Mouse (Mus musculus): ENCODE data around the gene Gm28047. TPM values are rescaled to one million over a fixed set of nuclear protein-coding genes. Genes with fewer than 3 reads are reported as not detected.

The Gm28047 gene
- polyA plus RNA-seq, 1 experiment = 7.3 TPM

DNA sequence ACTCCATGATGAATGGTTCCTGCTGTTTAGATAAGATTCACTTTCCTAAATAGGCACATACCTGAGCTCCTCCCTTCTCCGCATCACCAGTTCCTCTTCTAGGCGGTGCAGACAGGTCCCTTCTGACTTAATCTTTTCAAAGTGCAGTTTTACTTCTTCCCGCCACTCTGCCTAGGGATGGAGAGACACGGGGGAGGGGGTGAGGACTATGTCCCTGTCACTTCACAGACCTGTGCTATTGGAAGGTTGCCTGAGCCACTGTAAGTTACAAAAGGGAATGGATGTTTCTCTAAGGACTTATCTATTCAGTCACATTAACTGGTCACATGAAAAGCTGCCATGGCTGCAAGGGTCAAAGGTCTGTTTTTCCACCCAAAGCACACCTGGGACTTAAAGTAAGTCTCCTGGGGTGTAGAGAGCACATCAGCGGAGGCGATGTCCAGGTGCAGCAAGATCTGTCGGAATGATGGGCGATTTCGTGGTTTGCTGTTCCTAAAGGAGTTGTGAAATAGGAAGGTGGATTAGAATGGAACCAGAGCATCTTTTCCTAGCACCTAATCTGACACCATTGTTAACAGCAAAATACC lies 122.5 kb downstream of the Gm28047 start:
- WGBS = 77% methylated on average over 9 of the region's 9 CpGs
- Histone ChIP-seq H3K4me3 (replicated peaks; ENCODE audit: control insufficient read depth, low read depth, low read length) (no peak overlapping the region), H3K27ac (ENCODE audit: control insufficient read depth, insufficient read depth, low read depth, low read length, poor library complexity) (no peak overlapping the region), H3K4me1 (ENCODE audit: control insufficient read depth, insufficient read depth, low read length) (no peaks in the 10 kb centered on the region)
- TF ChIP-seq CTCF (IDR thresholded peaks at IDR 0.05; ENCODE audit: control insufficient read depth, insufficient read depth, low read length) = no peak
- no peak for TF ChIP-seq POLR2A (IDR thresholded peaks at IDR 0.05; ENCODE audit: borderline replicate concordance, control insufficient read depth, low read depth, low read length)

DNA sequence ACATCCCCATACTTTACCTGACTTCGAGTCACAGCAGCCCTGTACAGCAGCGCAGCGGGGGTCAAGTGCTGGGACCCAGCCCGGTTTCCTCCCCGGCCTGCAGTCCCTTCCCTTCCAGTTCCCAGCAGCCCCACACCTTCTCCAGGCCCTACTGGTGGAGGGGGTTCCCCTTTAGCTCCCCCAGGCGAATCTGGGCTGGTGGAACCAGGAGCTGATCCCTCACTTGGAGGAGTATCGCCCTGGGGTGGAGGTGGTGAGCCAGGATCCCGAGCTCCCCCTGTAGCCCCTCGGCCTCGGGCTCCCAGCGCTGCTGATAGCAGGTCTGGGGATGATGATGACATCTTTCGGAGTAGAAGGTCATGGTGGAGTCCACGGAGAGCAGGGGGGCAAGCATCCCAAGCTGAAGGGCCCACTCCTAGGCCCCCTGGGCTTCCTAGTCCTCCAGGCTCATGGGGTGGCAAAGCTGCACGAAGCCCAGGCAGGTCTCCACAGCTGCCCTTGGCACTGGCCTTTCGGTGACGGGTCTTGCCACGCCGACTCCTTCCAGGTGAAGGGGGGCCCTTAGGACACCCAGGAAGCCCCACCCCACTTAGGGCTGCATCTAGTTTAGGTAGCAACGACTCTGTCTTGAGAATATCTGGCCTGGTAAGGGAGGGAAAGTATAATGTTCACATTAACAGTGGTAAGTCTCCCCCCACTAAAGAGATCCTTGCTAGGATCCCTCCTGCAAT lies 123.6 kb downstream of the Gm28047 start:
- 91% methylated on average over 19 of the region's 19 CpGs for WGBS
- Histone ChIP-seq H3K4me3 (replicated peaks; ENCODE audit: control insufficient read depth, low read depth, low read length) (no peak overlapping the region), H3K27ac (ENCODE audit: control insufficient read depth, insufficient read depth, low read depth, low read length, poor library complexity) (no peak overlapping the region), H3K4me1 (ENCODE audit: control insufficient read depth, insufficient read depth, low read length) (no peaks in the 10 kb centered on the region)
- TF ChIP-seq POLR2A (IDR thresholded peaks at IDR 0.05; ENCODE audit: borderline replicate concordance, control insufficient read depth, low read depth, low read length) (no peak), CTCF (IDR thresholded peaks at IDR 0.05; ENCODE audit: control insufficient read depth, insufficient read depth, low read length) (no peak)

DNA sequence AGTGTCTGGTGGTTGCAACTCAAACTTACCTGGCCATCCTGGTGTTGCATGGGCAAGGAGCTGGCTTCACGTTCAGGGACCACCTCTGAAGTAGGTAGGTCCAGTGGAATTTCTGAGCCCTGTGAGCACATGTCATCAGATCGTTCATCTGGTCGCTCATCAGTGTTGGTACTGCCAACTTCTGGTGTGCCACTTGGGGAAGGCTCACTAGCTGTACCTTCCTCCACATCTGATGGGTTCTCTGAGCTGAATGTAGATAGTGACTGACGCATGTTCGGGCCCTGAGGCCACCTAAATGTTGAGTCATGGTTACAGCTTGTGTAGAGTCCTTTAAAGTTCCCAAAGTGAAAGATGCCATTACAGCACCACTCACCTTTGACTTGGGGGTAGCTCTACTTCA lies 124.4 kb downstream of the Gm28047 start:
- H3K27ac ChIP-seq (ENCODE audit: control insufficient read depth, insufficient read depth, low read depth, low read length, poor library complexity) = no peak overlapping the region
- no peak overlapping the region for H3K4me3 ChIP-seq (replicated peaks; ENCODE audit: control insufficient read depth, low read depth, low read length)
- TF ChIP-seq CTCF (IDR thresholded peaks at IDR 0.05; ENCODE audit: control insufficient read depth, insufficient read depth, low read length) (no peak), POLR2A (IDR thresholded peaks at IDR 0.05; ENCODE audit: borderline replicate concordance, control insufficient read depth, low read depth, low read length) (no peak)
- no peaks in the 10 kb centered on the region for H3K4me1 ChIP-seq (ENCODE audit: control insufficient read depth, insufficient read depth, low read length)
- 87% methylated on average over 5 of the region's 5 CpGs for WGBS

- H3K4me3 ChIP-seq (replicated peaks; ENCODE audit: control insufficient read depth, low read depth, low read length) = no peak overlapping the region
- no peak for TF ChIP-seq CTCF (IDR thresholded peaks at IDR 0.05; ENCODE audit: control insufficient read depth, insufficient read depth, low read length)
- no peak for TF ChIP-seq POLR2A (IDR thresholded peaks at IDR 0.05; ENCODE audit: borderline replicate concordance, control insufficient read depth, low read depth, low read length)
- H3K4me1 ChIP-seq (ENCODE audit: control insufficient read depth, insufficient read depth, low read length) = no peaks in the 10 kb centered on the region
- 84% methylated on average over 6 of the region's 6 CpGs for WGBS
- H3K27ac ChIP-seq (ENCODE audit: control insufficient read depth, insufficient read depth, low read depth, low read length, poor library complexity) = no peak overlapping the region
Observed at GRCm38 (mm10) chr15:102499851-102500250, 125.0 kb downstream of the Gm28047 start.

- Histone ChIP-seq H3K4me3 (replicated peaks; ENCODE audit: control insufficient read depth, low read depth, low read length) (no peak overlapping the region), H3K27ac (ENCODE audit: control insufficient read depth, insufficient read depth, low read depth, low read length, poor library complexity) (no peak overlapping the region), H3K4me1 (ENCODE audit: control insufficient read depth, insufficient read depth, low read length) (no peaks in the 10 kb centered on the region)
- TF ChIP-seq CTCF (IDR thresholded peaks at IDR 0.05; ENCODE audit: control insufficient read depth, insufficient read depth, low read length) (no peak), POLR2A (IDR thresholded peaks at IDR 0.05; ENCODE audit: borderline replicate concordance, control insufficient read depth, low read depth, low read length) (no peak)
- WGBS = 39% methylated on average over 3 of the region's 3 CpGs
Observed at GRCm38 (mm10) chr15:102499370-102499769, 125.5 kb downstream of the Gm28047 start.

DNA sequence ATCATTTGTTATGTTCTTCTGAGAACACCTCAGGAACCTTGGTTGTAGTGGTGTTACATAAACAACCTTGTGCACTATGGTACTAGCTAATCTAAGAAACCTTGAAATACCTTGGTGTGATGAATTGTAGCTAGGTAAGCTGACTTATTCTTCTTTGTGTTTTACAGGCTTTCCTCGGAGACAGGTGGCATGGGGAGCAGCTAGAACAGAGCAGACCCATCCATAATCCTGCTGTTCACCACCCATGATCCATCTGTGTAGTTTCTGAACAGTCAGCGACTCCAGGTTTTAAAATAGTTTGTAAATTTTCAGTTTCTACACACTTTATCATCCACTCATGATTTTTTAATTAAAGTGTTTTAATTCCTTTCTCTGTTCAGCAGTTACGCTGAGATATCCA lies 126.5 kb downstream of the Gm28047 start:
- WGBS = 88% methylated on average over 3 of the region's 3 CpGs
- no peak for TF ChIP-seq CTCF (IDR thresholded peaks at IDR 0.05; ENCODE audit: control insufficient read depth, insufficient read depth, low read length)
- TF ChIP-seq POLR2A (IDR thresholded peaks at IDR 0.05; ENCODE audit: borderline replicate concordance, control insufficient read depth, low read depth, low read length) = no peak
- Histone ChIP-seq H3K4me1 (ENCODE audit: control insufficient read depth, insufficient read depth, low read length) (no peaks in the 10 kb centered on the region), H3K27ac (ENCODE audit: control insufficient read depth, insufficient read depth, low read depth, low read length, poor library complexity) (no peak overlapping the region), H3K4me3 (replicated peaks; ENCODE audit: control insufficient read depth, low read depth, low read length) (no peak overlapping the region)

DNA sequence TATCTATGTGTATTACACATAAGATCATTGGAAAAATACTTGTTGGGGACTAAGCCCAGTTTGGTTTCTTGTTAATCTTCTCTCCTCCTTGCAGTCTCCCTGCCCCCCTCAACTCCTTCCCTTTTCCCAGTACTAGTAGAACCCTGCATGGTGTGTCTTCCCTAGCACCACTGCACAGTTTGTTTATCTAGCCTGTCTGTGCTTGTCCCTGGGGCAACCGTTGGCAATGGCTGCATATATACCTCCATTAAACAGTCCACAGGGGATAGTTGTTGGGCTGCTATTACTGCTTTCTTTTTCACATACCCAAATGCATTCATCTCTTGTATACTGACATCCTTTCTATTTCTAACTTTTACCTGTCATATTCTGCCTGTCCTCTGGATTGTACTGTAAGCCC lies 137.2 kb downstream of the Gm28047 start:
- 85% methylated on average over 1 of the region's 1 CpGs for WGBS
- H3K4me1 ChIP-seq (ENCODE audit: control insufficient read depth, insufficient read depth, low read length) = no peaks in the 10 kb centered on the region
- no peak overlapping the region for H3K27ac ChIP-seq (ENCODE audit: control insufficient read depth, insufficient read depth, low read depth, low read length, poor library complexity)
- no peak overlapping the region for H3K4me3 ChIP-seq (replicated peaks; ENCODE audit: control insufficient read depth, low read depth, low read length)
- no peak for TF ChIP-seq POLR2A (IDR thresholded peaks at IDR 0.05; ENCODE audit: borderline replicate concordance, control insufficient read depth, low read depth, low read length)

DNA sequence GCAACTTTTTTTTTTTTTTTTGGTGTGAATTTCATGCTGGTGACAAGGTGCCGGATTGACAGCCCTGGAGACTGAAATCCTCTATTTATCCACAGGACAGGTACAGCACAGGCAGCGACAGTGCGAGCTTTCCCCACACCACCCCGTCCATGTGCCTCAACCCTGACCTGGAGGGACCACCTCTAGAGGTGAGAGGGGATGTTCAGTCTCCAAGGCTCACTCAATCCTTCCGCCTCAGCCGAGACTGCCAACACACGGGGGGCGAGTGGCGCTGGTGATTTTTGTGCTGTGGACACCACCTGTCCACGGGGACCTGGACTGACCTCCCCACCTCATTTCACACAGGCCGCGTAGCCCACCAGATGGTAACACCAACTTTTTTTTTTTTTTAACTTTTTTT lies 139.0 kb downstream of the Gm28047 start:
- TF ChIP-seq POLR2A (IDR thresholded peaks at IDR 0.05; ENCODE audit: borderline replicate concordance, control insufficient read depth, low read depth, low read length) (no peak), CTCF (IDR thresholded peaks at IDR 0.05; ENCODE audit: control insufficient read depth, insufficient read depth, low read length) (no peak)
- H3K27ac ChIP-seq (ENCODE audit: control insufficient read depth, insufficient read depth, low read depth, low read length, poor library complexity) = no peak overlapping the region
- WGBS = 94% methylated on average over 12 of the region's 12 CpGs
- no peak overlapping the region for H3K4me3 ChIP-seq (replicated peaks; ENCODE audit: control insufficient read depth, low read depth, low read length)
- H3K4me1 ChIP-seq (ENCODE audit: control insufficient read depth, insufficient read depth, low read length) = no peaks in the 10 kb centered on the region
